Mouse (Mus musculus) fibroblast of lung, adult 2 months (primary cell): ENCODE results near the gene Jak3.
A peak's percentile ranks its signal among the peaks of the same experiment; 100 is the strongest.

Experiments used
- DNase-seq: peaks from one replicate; pipeline ENCODE4 v3.0.0-alpha.2; 2011; ENCODE audit warnings: low read depth

The Jak3 gene

GRCm38 (mm10) chr8:71676020-71676741 is at the start of gene Jak3:
TSS of gene Jak3 (plus strand) at chr8:71676296.
- DNase-seq, result no peak

GRCm38 (mm10) chr8:71626753-71627152 is 49.3 kb upstream of the Jak3 start:
- DNase-seq, result no peak

GRCm38 (mm10) chr8:71627265-71628099 is 48.6 kb upstream of the Jak3 start:
- DNase-seq, result no peak

- DNase-seq, result no peak
Observed at GRCm38 (mm10) chr8:71628396-71629095, 47.5 kb upstream of the Jak3 start.

GRCm38 (mm10) chr8:71629096-71629697 is 46.9 kb upstream of the Jak3 start:
- peak; percentile 65 for DNase-seq

- no peak for DNase-seq
Observed at GRCm38 (mm10) chr8:71629781-71630212, 46.3 kb upstream of the Jak3 start.

GRCm38 (mm10) chr8:71630761-71631160 is 45.3 kb upstream of the Jak3 start:
- DNase-seq, result no peak

- no peak for DNase-seq
Observed at GRCm38 (mm10) chr8:71631897-71632296, 44.2 kb upstream of the Jak3 start.

- no peak for DNase-seq
Observed at GRCm38 (mm10) chr8:71633164-71633563, 42.9 kb upstream of the Jak3 start.

- no peak for DNase-seq
Observed at GRCm38 (mm10) chr8:71633981-71634667, 42.0 kb upstream of the Jak3 start.

GRCm38 (mm10) chr8:71637149-71638095 is 38.7 kb upstream of the Jak3 start:
- no peak for DNase-seq

- DNase-seq, result no peak
Observed at GRCm38 (mm10) chr8:71638321-71638720, 37.8 kb upstream of the Jak3 start.

GRCm38 (mm10) chr8:71639318-71639717 is 36.8 kb upstream of the Jak3 start:
- no peak for DNase-seq

- DNase-seq, result no peak
Observed at GRCm38 (mm10) chr8:71645510-71645909, 30.6 kb upstream of the Jak3 start.

- no peak for DNase-seq
Observed at GRCm38 (mm10) chr8:71654600-71654999, 21.5 kb upstream of the Jak3 start.

- no peak for DNase-seq
Observed at GRCm38 (mm10) chr8:71657816-71658215, 18.3 kb upstream of the Jak3 start.

GRCm38 (mm10) chr8:71658515-71659049 is 17.5 kb upstream of the Jak3 start:
- no peak for DNase-seq

GRCm38 (mm10) chr8:71659751-71660150 is 16.3 kb upstream of the Jak3 start:
- no peak for DNase-seq

- no peak for DNase-seq
Observed at GRCm38 (mm10) chr8:71660325-71661120, 15.6 kb upstream of the Jak3 start.
